Mouse (Mus musculus) cortical plate, adult 2 months (tissue): ENCODE measurements around the gene Pcnx3.

ENCODE experiments used
- CTCF ChIP-seq: fragments of 200-500 bp; IDR thresholded peaks from 2 replicates; pipeline ENCODE4 v1.5.1; 2011; ENCODE audit warnings: mild to moderate bottlenecking, control low read depth, low read length; ENCODE audit not compliant: insufficient read depth; ENCODE audit errors: extremely low read depth
- POLR2A ChIP-seq: fragments of 200-500 bp; IDR thresholded peaks from 2 replicates; pipeline ENCODE4 v1.6.1; 2011; ENCODE audit warnings: mild to moderate bottlenecking, low read length, control low read depth; ENCODE audit not compliant: insufficient read depth; ENCODE audit errors: extremely low read depth

DNA sequence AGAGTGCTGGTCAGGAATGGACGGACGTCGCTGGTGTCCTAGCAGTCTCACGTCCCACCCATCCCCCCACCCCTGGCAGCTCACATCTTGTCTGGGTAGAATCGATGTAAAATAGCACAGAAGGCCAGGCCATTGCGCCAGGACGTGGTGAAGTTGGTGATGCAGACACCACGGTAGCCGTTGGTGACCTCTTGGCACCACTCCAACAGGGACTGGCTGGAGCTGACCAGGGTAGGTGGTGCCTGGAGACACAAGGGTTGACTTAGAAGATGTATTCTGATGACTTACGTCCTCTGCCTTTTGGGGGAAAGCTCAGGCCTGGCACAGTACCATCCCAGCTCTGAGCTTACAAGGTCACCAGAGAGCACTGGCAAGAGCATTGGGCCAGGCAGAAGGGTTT, 28.2 kb upstream of the Pcnx3 start:
- TF ChIP-seq CTCF (no peak), POLR2A (no peak)
